Mouse (Mus musculus): ENCODE results near the gene Sh3gl1. TPM values are rescaled to one million over a fixed set of nuclear protein-coding genes. Genes with fewer than 3 reads are reported as not detected.

Gene Sh3gl1
- total and polyA plus RNA-seq, 3 experiments = 41.0 to 78.4 TPM; not detected in 1

GRCm38 (mm10) chr17:56032127-56032733, 4.2 kb downstream of the Sh3gl1 start:
- DNase-seq (ENCODE audit: low read depth, low spot score) = no peak
- H3K79me2 ChIP-seq (ENCODE audit: control insufficient read depth, insufficient read depth, low read length, poor library complexity) = peaks cover 83% of the 10 kb centered on the region
- TF ChIP-seq GATA1 (IDR thresholded peaks at IDR 0.05; ENCODE audit: low read depth, low read length) (no peak), NRF1 (IDR thresholded peaks at IDR 0.05; ENCODE audit: insufficient read depth, low read depth, low read length, poor library complexity, severe bottlenecking) (no peak), ZMIZ1 (IDR thresholded peaks at IDR 0.05; ENCODE audit: low read depth, low read length) (no peak), USF1 (IDR thresholded peaks at IDR 0.05; ENCODE audit: low read depth, low read length) (no peak), RCOR1 (IDR thresholded peaks at IDR 0.05; ENCODE audit: low read depth, low read length) (no peak), MYB (IDR thresholded peaks at IDR 0.05; ENCODE audit: low read depth, low read length) (no peak), GABPA (IDR thresholded peaks at IDR 0.05; ENCODE audit: low read depth, low read length) (no peak), KAT2A (conservative IDR thresholded peaks at IDR 0.05; ENCODE audit: low read depth, low read length) (no peak)
- 0 out of 2 replicates have a peak overlapping the region, but pooled peaks have one; percentile 27 for H3K9ac ChIP-seq (ENCODE audit: control insufficient read depth, low read depth, low read length, poor library complexity, severe bottlenecking)
- H3K4me1 ChIP-seq (ENCODE audit: control insufficient read depth in 1 of 2, insufficient read depth in 2 of 2, low read length in 2 of 2) = peaks cover 18 to 36% of the 10 kb centered on the region in 2 experiments
- H3K36me3 ChIP-seq (ENCODE audit: control insufficient read depth in 1 of 2, insufficient read depth in 2 of 2, low read length in 2 of 2) = peaks cover 15 to 36% of the 10 kb centered on the region in 2 experiments
- no peaks in the 10 kb centered on the region for H3K27me3 ChIP-seq (ENCODE audit: control insufficient read depth in 1 of 2, insufficient read depth in 2 of 2, low read length in 2 of 2)
- H3K4me3 ChIP-seq (ENCODE audit: control insufficient read depth in 1 of 2, insufficient read depth in 1 of 2, low read depth in 2 of 2, low read length in 2 of 2) = no peak overlapping the region
- no peaks in the 10 kb centered on the region for H3K9me3 ChIP-seq (replicated peaks; ENCODE audit: insufficient read depth, low read length)
- H3K27ac ChIP-seq (ENCODE audit: control insufficient read depth, low read depth, low read length) = peak overlapping the region; percentile 17; the same call in 1 of the 2 replicates

DNA sequence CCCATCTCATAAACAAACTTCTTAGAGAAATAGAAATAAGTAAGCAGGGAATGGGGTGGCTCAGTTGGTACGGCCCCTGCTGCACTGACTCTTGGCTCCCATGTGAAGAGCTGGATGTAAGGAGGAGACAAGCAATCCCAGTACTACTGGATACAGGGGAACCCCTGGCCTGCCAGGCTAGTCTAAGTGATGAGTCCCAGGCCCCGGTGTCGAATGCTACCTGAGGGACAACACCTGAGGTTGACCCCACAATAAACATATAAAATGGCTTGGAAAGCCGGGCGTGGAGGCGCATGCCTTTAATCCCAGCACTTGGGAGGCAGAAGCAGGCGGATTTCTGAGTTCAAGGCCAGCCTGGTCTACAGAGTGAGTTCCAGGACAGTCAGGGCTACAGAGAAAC, 5.0 kb downstream of the Sh3gl1 start:
- H3K27me3 ChIP-seq (ENCODE audit: control insufficient read depth in 1 of 2, insufficient read depth in 2 of 2, low read length in 2 of 2) = no peaks in the 10 kb centered on the region
- peaks cover 89% of the 10 kb centered on the region for H3K79me2 ChIP-seq (ENCODE audit: control insufficient read depth, insufficient read depth, low read length, poor library complexity)
- TF ChIP-seq MXI1 (IDR thresholded peaks at IDR 0.05; ENCODE audit: low read depth, low read length) (no peak), ZKSCAN1 (IDR thresholded peaks at IDR 0.05; ENCODE audit: low read depth, low read length) (no peak), RAD21 (IDR thresholded peaks at IDR 0.05; ENCODE audit: low read depth, low read length) (no peak), MEF2A (IDR thresholded peaks at IDR 0.05; ENCODE audit: extremely low read depth, insufficient replicate concordance, low read depth, low read length, poor library complexity, severe bottlenecking) (no peak), ELF1 (IDR thresholded peaks at IDR 0.05; ENCODE audit: low read depth, low read length) (no peak), MAFK (IDR thresholded peaks at IDR 0.05; ENCODE audit: borderline replicate concordance, low read depth, low read length) (no peak), USF2 (IDR thresholded peaks at IDR 0.05; ENCODE audit: borderline replicate concordance in 1 of 2, insufficient read depth in 1 of 2, low read depth in 1 of 2, low read length in 2 of 2) (no peak), UBTF (IDR thresholded peaks at IDR 0.05; ENCODE audit: borderline replicate concordance, insufficient read depth, low read depth, low read length) (no peak), BHLHE40 (IDR thresholded peaks at IDR 0.05; ENCODE audit: borderline replicate concordance, low read depth, low read length) (no peak), NRF1 (IDR thresholded peaks at IDR 0.05; ENCODE audit: insufficient read depth, low read depth, low read length, poor library complexity, severe bottlenecking) (no peak), MYB (IDR thresholded peaks at IDR 0.05; ENCODE audit: low read depth, low read length) (no peak), CHD2 (IDR thresholded peaks at IDR 0.05; ENCODE audit: low read length) (no peak), TBP (IDR thresholded peaks at IDR 0.05; ENCODE audit: low read depth, low read length) (no peak), E2F4 (IDR thresholded peaks at IDR 0.05; ENCODE audit: borderline replicate concordance, low read depth, low read length) (no peak), MYC (IDR thresholded peaks at IDR 0.05; ENCODE audit: low read depth, low read length) (no peak), CTCF (IDR thresholded peaks at IDR 0.05 in 2 of 3, conservative IDR thresholded peaks at IDR 0.05 in 1 of 3; ENCODE audit: control insufficient read depth in 1 of 3, insufficient read depth in 1 of 3, low read depth in 2 of 3, low read length in 3 of 3, poor library complexity in 1 of 3, severe bottlenecking in 1 of 3) (no peak), TCF12 (IDR thresholded peaks at IDR 0.05; ENCODE audit: low read depth, low read length) (no peak), ZNF384 (IDR thresholded peaks at IDR 0.05; ENCODE audit: low read depth, low read length) (no peak), TAL1 (IDR thresholded peaks at IDR 0.05; ENCODE audit: low read length) (no peak), ZMIZ1 (IDR thresholded peaks at IDR 0.05; ENCODE audit: low read depth, low read length) (no peak)
- H3K9me3 ChIP-seq (replicated peaks; ENCODE audit: insufficient read depth, low read length) = no peaks in the 10 kb centered on the region
- peak overlapping the region; percentile 44 for H3K9ac ChIP-seq (ENCODE audit: control insufficient read depth, low read depth, low read length, poor library complexity, severe bottlenecking)
- H3K4me3 ChIP-seq (ENCODE audit: control insufficient read depth in 1 of 2, insufficient read depth in 1 of 2, low read depth in 2 of 2, low read length in 2 of 2) = no peak overlapping the region
- H3K27ac ChIP-seq (ENCODE audit: control insufficient read depth, low read depth, low read length) = peak overlapping the region; percentile 74
- no peak for DNase-seq (ENCODE audit: low read depth, low spot score)
- H3K36me3 ChIP-seq (ENCODE audit: control insufficient read depth in 1 of 2, insufficient read depth in 2 of 2, low read length in 2 of 2) = peaks cover 15 to 34% of the 10 kb centered on the region in 2 experiments
- H3K4me1 ChIP-seq (ENCODE audit: control insufficient read depth in 1 of 2, insufficient read depth in 2 of 2, low read length in 2 of 2) = peaks cover 18 to 32% of the 10 kb centered on the region in 2 experiments
